Mouse (Mus musculus) right cerebral cortex, postnatal 36 days (tissue): ENCODE data around the gene Papln.
A peak's percentile ranks its signal among the peaks of the same experiment; 100 is the strongest.

Experiments
- DNase-seq, 2 experiments: peaks; one replicate each; pipeline ENCODE4 v3.0.0; 2022; ENCODE audit warnings: low spot score in 2 of 2, mixed read lengths in 1 of 2

Papln gene

DNA sequence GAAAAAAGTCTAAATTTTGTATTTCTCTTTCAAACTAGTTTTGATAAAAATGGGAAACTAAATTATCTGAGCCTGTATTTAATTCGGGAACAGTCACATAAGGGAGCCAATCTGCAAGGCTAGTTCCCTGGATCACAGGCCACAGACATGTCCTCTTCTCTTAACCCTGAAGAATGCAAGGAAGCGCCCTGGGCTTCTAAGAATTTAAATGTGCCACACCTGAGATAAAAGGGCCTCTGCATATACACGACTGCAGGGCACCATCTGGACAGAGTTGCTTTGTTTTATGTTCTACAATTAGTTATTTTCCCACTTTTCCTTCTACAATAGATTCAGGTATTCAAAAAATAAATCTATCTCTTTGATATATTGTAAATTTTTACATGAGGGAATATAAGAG, 67.0 kb downstream of the Papln start:
- DNase-seq, result no peak

GRCm38 (mm10) chr12:83833979-83834378, 70.5 kb downstream of the Papln start:
- DNase-seq, result no peak

- peak in 1 of 2 experiments; percentile 25 for DNase-seq
Measured at GRCm38 (mm10) chr12:83841409-83842190, 78.2 kb downstream of the Papln start.
